Mouse (Mus musculus): Measurements from ENCODE around the gene Dyrk1a.

The Dyrk1a gene

DNA sequence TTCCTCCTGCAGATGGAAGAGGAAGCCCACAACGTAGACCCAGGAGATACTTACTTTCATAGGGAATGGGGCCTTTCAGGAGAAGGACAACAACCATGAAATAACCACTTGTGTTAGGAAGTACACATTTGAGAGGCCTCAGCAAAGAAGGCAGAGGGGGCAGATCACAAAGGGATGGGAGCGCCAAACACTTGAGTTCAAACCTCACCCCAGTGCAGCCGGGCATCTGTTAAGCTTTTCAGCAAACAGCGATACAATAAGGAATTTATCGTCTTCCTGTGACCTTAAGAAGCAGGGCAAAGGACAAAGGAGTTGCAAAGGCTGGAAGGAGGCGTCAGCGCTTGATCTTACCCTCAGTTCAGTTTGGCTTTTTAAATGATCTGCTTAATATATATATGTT, 10.0 kb upstream of the Dyrk1a start:
- no peak for DNase-seq

DNA sequence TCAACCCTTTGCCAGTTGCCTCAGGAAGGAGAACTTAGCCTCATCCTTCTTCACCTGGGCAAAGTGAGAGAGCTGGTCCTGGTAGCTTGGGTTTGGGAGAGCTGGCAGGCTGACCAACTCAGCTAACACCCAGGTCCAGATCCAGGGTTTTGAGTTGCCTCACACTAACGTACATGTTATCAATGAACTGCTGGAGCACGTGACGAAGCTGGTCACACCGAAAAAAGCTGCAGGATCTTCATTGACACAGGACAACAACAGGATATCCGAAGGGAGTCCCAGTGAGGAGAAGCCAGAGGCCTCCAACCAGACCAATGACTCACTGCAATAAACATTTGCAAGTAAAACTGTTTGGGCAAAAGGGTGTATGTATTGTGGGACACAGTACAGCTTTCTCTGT, 9.2 kb upstream of the Dyrk1a start:
- DNase-seq: no peak

GRCm38 (mm10) chr16:94566124-94566523, 3.7 kb upstream of the Dyrk1a start:
- DNase-seq: no peak

GRCm38 (mm10) chr16:94566834-94567585, 2.8 kb upstream of the Dyrk1a start:
- no peak for DNase-seq

DNA sequence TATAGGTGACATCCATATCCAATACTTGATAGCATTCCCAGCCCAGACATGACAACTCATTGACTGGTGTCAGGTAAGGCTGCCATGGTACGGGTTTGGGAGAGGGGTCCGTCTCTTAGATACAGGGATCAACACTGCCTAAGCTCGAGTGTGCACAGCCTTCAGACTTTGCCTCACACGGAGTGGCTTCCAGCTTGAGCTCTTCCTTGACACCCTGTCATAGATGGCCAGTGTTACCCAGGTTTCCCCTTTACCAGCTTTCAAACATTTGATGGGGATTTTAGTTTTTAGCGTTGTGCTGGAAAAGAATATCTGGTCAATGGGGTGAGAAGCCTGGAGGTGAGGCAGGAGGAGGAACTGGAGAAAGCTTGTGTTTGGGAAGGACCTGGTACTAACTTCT, 2.1 kb upstream of the Dyrk1a start:
- no peak for DNase-seq

GRCm38 (mm10) chr16:94568335-94569228, 1.2 kb upstream of the Dyrk1a start:
- DNase-seq: no peak

- peak; percentile 62 to 64 for DNase-seq
These were observed 691 bp downstream of the Dyrk1a start for GRCm38 (mm10) chr16:94570361-94571041.

DNA sequence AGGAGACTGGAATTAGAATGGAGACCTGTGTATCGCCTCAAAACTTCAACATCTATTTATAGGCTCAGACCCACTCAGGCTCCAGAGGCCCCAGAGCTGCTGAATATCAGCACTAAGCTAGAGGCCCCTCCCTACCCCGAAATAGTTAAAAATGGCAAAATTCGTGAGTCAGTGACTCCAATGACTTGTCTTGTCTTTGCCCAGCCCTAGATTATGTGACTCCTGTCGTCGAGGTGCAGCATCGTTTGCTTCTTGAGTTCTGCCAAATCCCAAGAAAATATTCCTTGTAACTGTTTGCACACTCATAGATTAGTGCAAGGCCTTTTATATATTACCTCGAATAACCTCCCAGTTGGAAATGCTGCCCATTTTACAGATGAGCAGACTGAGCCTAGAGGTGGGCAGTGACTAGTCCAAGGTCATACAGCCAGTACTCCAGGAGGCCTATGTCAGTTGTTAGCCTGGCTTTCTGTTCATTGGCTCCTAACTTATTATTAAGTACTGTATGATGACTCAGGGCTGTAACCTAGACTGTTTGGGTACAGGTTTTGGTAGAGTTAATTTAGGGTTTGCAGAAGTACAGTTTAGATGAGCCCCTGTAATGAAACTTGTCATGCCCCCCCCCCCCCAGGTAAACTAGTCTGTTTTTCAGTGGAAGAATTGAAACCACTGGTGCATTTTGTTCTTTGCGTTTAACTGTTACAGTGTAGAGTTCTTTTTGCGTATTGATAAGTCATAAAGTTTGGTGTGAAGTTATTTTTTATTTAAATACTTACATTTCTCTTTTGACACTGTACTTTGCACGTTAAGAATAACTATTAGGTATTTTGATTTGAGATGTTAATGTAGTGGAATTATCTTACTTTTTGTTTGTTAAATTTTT, 1.5 kb downstream of the Dyrk1a start:
- no peak for DNase-seq

DNA sequence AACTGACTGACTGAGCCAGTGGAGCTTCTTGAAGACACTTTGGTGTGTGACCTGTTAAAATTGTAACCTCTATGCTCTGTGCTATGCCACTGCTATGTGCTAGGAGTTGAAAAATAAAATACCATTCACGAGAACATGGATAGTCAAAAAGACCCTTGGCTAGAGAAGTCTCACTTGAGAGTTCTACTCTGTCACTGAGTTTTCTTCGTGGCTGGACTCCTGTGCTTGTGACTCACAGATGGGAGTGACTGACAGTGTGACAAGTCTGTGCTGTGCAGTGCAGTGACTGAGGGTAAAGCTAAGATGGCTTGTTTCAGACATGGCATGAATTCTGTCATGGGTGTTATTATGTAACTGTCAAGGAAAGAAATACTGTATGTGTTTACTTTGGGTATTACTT, 2.6 kb downstream of the Dyrk1a start:
- DNase-seq: no peak

DNA sequence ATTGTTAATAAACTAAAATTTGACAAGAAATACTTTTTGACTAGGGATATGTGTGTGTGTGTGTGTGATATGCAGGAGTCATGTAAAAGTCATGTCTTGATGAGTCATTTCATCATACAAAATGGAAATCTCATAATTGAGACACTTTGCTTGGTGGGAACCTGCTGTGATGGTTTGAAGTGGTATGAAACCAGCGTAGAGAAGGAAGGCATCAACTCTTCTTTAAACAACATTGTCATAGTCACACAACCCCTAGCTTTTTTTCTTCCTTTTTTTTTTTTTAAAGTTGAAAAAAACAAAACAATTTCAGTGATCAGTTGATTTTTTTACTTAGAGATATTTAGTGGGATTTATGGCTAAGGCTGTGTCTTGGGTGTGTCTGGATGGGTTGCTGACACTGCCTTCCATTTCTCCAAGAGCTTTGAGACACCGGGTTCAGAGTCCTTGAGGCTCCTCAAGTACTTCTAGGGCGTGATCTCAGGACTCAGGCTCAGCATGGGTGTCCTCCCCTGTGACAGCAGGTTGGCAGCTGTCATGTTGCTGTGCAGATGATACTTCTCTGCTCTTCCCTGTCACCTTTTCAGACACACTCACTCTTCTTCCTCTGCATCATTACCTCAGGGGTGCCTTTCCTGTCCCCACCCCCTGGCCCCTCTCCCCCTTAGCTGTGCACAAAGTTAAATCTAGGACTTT, 4.4 kb downstream of the Dyrk1a start:
- DNase-seq: no peak

DNA sequence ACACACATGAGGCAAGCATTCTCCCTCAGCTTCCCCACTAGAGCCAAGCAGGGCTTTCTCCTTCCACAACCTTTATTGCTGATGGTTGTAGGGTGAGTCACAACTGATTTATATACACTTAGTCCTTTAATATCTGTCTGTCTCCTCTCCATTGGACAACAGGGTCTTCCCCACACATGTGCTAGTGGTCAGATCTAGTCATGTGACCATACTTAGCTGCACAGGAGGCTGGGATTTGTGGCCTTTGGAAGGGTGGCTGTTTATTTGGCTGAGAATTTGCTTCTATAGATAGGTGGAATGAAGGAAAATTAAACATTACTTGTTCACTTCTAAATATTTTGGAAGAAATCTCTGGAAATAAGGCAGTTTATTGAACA, 4.9 kb downstream of the Dyrk1a start:
- no peak for DNase-seq

- DNase-seq: no peak
These were observed 5.9 kb downstream of the Dyrk1a start for GRCm38 (mm10) chr16:94575757-94576156.

DNA sequence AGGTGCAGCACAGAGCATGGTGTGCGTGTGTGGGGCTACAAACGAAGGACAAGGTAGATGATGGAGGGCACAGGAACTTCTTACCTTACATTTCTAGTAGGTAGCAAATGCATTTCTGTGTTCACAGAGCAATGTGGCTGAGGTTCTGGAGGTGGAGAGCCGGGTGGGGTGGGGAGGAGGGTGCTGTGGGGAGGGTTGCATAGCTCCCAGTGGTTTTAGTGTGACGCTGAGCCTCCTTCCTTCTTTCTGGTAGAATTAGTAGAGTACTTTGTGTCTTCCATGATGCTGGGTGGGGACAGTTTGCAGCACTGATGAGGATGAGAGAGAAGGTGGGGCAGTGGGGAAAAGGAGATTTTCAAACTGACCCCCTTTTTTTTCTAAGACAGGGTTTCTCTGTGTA, 9.5 kb downstream of the Dyrk1a start:
- no peak for DNase-seq

DNA sequence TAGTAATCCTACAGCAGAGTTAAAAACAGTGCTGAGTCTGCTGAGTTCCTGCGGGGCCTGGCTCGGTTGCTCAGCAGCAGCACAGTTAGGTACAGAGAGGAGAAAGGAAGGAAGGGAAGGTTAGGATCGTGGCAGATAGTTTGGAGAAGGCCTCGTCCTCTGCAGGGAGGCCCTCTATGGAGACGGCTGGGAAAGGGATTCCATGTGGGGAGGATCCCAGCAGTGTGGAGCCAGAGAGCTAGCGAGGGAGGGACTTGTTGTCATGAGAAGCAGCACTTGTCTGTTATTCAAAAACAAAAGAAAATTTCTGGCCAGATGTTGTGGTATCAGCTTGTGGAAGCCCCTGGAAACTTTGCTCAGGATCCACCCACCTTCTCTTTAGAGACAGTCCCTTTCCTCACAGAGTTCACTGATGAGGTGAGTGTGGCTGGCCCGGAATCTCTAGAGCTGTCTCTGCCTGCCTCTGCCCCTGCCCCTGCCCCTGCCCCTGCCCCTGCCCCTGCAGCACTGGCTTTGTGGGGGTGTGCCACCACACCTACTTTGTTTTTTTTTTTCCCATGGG, 11.1 kb downstream of the Dyrk1a start:
- DNase-seq: no peak

GRCm38 (mm10) chr16:94586349-94586990, 16.7 kb downstream of the Dyrk1a start:
- no peak for DNase-seq

DNA sequence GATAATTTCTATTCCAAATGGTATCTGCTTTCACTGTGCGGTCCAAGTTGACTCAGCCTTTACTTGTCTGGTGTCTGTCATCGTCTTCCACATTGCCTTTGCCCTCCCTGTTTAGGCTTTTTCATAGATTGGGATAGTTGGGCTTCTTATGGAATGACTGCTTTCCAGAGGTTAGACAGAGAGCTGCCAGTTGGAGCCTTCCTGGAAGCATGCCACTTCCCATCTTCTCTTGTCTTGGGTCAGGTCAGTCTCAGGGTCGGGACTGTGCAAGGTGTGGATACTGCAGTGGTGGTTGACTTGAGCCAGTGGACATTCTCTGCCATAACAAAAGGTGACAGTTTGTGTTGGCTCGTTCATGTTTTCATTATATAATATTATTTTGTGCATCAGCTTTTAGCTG, 17.7 kb downstream of the Dyrk1a start:
- no peak for DNase-seq

- no peak for DNase-seq
These were observed 18.4 kb downstream of the Dyrk1a start for GRCm38 (mm10) chr16:94588171-94588570.

DNA sequence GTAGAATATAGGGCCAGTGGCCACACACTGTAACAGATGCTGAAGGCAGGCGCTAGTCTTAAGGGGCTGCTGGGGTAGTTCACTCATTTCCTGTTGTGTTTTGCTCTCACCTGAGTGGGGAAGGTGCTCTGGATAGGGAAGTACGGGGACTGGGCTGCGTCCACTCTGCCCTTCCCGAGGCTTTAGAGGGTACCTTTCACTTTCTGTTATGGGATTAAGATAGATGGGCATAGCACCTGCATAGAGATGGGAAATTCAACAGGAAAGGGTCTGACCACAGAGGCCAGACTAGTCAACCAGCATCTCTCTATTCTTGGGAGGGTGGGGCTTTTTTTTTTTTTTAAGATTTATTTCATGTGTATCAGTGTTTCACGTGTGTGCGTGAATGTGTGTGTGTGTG, 19.2 kb downstream of the Dyrk1a start:
- DNase-seq: no peak

- no peak for DNase-seq
These were observed 19.8 kb downstream of the Dyrk1a start for GRCm38 (mm10) chr16:94589648-94590047.

DNA sequence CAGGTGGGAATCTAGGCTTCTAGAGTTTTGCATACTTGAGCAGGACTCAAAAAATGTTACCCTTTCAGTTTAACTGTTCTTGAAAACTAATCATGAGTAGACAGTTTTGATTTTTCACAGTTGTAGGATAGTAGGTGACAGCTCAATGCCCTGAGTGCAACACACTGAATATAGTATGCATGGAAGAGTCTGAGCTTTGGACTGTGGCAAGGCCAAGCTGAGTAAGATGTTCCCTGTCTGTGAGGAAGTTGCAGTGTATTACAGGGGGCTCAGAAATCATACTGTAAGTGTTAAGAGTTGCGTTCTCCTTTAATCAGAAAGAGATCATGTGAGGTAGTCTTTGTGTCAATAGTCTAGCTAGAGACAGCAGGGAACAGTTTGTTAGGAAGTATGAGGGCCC, 20.4 kb downstream of the Dyrk1a start:
- DNase-seq: no peak

DNA sequence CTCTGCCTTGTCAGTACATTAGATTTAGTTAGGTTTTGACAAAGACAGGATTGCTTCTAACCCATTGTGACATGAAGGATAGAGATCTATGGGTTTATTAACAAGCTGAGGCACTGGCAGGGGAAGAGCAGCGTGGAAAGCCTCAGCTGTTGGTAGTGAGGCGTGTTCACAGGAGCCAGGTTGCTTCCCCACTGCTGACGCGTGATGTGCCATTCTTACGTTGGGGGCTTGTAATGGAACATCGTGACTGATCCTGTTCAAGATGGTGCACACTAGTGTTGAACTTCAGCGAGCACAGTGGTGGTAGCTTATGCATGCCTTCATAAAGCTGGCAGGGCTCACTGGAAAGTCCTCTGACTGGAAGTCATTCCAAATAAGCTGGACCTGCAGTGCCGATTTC, 21.2 kb downstream of the Dyrk1a start:
- no peak for DNase-seq

All from spleen, adult 18-20 months (tissue).